In the genomic region with DNA sequence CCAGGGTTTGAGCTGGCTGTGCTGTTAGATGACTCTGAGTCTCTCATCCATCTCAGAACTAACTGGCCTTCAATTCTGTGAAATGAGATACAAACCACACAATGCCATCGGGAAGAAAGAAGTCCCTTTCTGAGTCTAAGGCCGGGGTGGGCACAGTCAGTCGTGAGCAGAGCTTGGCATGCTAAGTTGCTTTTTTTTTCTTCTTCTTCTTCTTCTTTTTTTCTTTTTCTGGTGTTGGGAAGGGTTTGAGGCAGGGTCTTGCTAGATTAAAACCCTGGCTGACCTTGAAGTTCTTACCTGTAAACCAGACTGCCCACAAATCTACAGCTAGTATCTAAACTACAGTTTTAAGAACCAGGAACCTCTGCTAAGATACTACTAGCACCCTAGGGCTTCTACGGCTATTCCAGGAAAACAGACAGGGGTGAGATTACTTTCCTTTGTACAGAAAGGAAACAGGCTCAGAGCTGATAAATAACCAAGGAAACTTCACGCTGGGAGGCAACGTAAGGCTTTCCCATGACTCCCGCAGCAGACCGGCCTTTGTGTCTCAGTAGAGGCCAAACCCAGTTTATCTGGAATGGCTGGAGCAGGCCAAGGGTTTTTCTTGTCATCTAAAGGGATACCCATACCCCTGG, we compare ENCODE assay signal across 8 mouse cellular contexts. TPM values are rescaled to one million over a fixed set of nuclear protein-coding genes. Genes with fewer than 3 reads are reported as not detected.
DNase-seq lines count a peak whose midpoint lies in the region; ATAC-seq and TF ChIP-seq lines count a peak whose summit lies in the region.

No protein-coding gene starts in this region.

- H3K9ac ChIP-seq in heart, adult 2 months (ENCODE audit: low read depth, low read length), result peak overlapping the region; percentile 53
- H3K9ac ChIP-seq in forebrain, embryonic 14.5 days (ENCODE audit: low read length), result peak overlapping the region; percentile 46
- H3K9ac ChIP-seq in liver, embryonic 15.5 days, result peak overlapping the region; percentile 50

- ATAC-seq in forebrain, embryonic 14.5 days, result no peak
- no peak for ATAC-seq in liver, embryonic 15.5 days (ENCODE audit: insufficient read depth)

- no peaks in the 10 kb centered on the region for H3K79me3 ChIP-seq in C2C12 (ENCODE audit: low read depth)

- no peak for TF ChIP-seq CTCF in heart, adult 2 months (IDR thresholded peaks at IDR 0.05)
- no peak for TF ChIP-seq CTCF in C2C12 (IDR thresholded peaks at IDR 0.05; ENCODE audit: control insufficient read depth, insufficient read depth, insufficient read length)

- intact Hi-C loops in heart, adult 2 months (cut with DNase I), result no loop called here

- H3K79me2 ChIP-seq in heart, adult 2 months (replicated peaks; ENCODE audit: control insufficient read depth, insufficient read depth, low read length), result no peaks in the 10 kb centered on the region
- no peaks in the 10 kb centered on the region for H3K79me2 ChIP-seq in C2C12 (ENCODE audit: control insufficient read depth, insufficient read depth)

- peak overlapping the region; percentile 63 for H3K4me2 ChIP-seq in forebrain, embryonic 14.5 days (ENCODE audit: low read length)
- peak overlapping the region; percentile 79 for H3K4me2 ChIP-seq in liver, embryonic 15.5 days

- H3ac ChIP-seq in C2C12 (ENCODE audit: control insufficient read depth, insufficient read length, low read depth), result peak overlapping the region; percentile 7

- 29% methylated on average over 8 of the region's 8 CpGs for WGBS in heart, adult 2 months
- 36% methylated on average over 8 of the region's 8 CpGs for WGBS in forebrain, embryonic 14.5 days
- WGBS in liver, embryonic 15.5 days (ENCODE audit: insufficient replicate concordance), result 12% methylated on average over 8 of the region's 8 CpGs

- H3K27me3 ChIP-seq in heart, adult 2 months (ENCODE audit: control insufficient read depth, insufficient read depth, low read length), result no peaks in the 10 kb centered on the region
- no peaks in the 10 kb centered on the region for H3K27me3 ChIP-seq in C2C12 (ENCODE audit: control insufficient read depth, insufficient read depth, insufficient read length)
- no peaks in the 10 kb centered on the region for H3K27me3 ChIP-seq in forebrain, embryonic 14.5 days (replicated peaks; ENCODE audit: control insufficient read depth, insufficient read depth, low read length)
- H3K27me3 ChIP-seq in liver, embryonic 15.5 days, result peaks cover 16% of the 10 kb centered on the region

- no peaks in the 10 kb centered on the region for H3K36me3 ChIP-seq in heart, adult 2 months (ENCODE audit: control insufficient read depth, insufficient read depth, low read length)
- peaks cover 13% of the 10 kb centered on the region for H3K36me3 ChIP-seq in C2C12 (ENCODE audit: control insufficient read depth, insufficient read depth)
- H3K36me3 ChIP-seq in forebrain, embryonic 14.5 days (ENCODE audit: control insufficient read depth, insufficient read depth, low read length), result peaks cover 17% of the 10 kb centered on the region
- peaks cover 15% of the 10 kb centered on the region for H3K36me3 ChIP-seq in liver, embryonic 15.5 days (replicated peaks)

- H3K4me1 ChIP-seq in heart, adult 2 months (ENCODE audit: control insufficient read depth, insufficient read depth, low read length), result peaks cover 4% of the 10 kb centered on the region
- 0 out of 2 replicates have a peak, but pooled peaks cover 4% of the 10 kb centered on the region for H3K4me1 ChIP-seq in forebrain, embryonic 14.5 days (ENCODE audit: control insufficient read depth, insufficient read depth, low read length)
- H3K4me1 ChIP-seq in liver, embryonic 15.5 days (replicated peaks), result peaks cover 38% of the 10 kb centered on the region

- H3K9me3 ChIP-seq in forebrain, embryonic 14.5 days (replicated peaks; ENCODE audit: control insufficient read depth, low read length), result no peaks in the 10 kb centered on the region
- no peaks in the 10 kb centered on the region for H3K9me3 ChIP-seq in liver, embryonic 15.5 days (replicated peaks)

- TF ChIP-seq EP300 in heart, adult 2 months (IDR thresholded peaks at IDR 0.05; ENCODE audit: insufficient read depth, low read depth, low read length), result no peak

- H3K4me3 ChIP-seq in heart, adult 2 months, result peak overlapping the region; percentile 45
- H3K4me3 ChIP-seq in C2C12 (ENCODE audit: insufficient read depth, poor library complexity, severe bottlenecking), result no peak overlapping the region
- H3K4me3 ChIP-seq in forebrain, embryonic 14.5 days (ENCODE audit: low read depth, low read length), result peak overlapping the region; percentile 30
- peak overlapping the region; percentile 49 for H3K4me3 ChIP-seq in liver, embryonic 15.5 days (replicated peaks)

- DNase-seq in heart, adult 2 months, result no peak
- DNase-seq in heart, postnatal 4 days, result no peak
- no peak for DNase-seq in forebrain, embryonic 14.5 days (ENCODE audit: low spot score)
- no peak for DNase-seq in adrenal gland, postnatal 25 days
- no peak for DNase-seq in adrenal gland, postnatal 4 days (ENCODE audit: low spot score in 2 of 2)
- no peak for DNase-seq in thymus, postnatal 4 days

- TF ChIP-seq POLR2A in heart, adult 2 months (IDR thresholded peaks at IDR 0.05; ENCODE audit: insufficient read depth, low read depth, low read length), result no peak

- peak overlapping the region; percentile 68 for H3K27ac ChIP-seq in heart, adult 2 months
- H3K27ac ChIP-seq in forebrain, embryonic 14.5 days (ENCODE audit: low read depth, low read length), result no peak overlapping the region
- peak overlapping the region; percentile 84 for H3K27ac ChIP-seq in liver, embryonic 15.5 days (replicated peaks)

TF ChIP-seq in C2C12, 6 proteins besides CTCF, POLR2A, EP300 and RAD21:
- TF ChIP-seq MYOG (IDR thresholded peaks at IDR 0.05; ENCODE audit: control insufficient read depth, extremely low read depth, insufficient read length) (no peak), MAX (IDR thresholded peaks at IDR 0.05) (no peak), MYOD1 (IDR thresholded peaks at IDR 0.05; ENCODE audit: control insufficient read depth, insufficient read length, low read depth) (no peak), FOSL1 (IDR thresholded peaks at IDR 0.05; ENCODE audit: insufficient read depth, low read length, poor library complexity, severe bottlenecking) (no peak), USF1 (IDR thresholded peaks at IDR 0.05; ENCODE audit: low read depth) (no peak), CEBPB (IDR thresholded peaks at IDR 0.05; ENCODE audit: low read depth) (no peak)

RNA-seq across cellular contexts. Expression of a gene that starts 8.2 kb away (rescaled TPM):
- 10 to 100 TPM; 14.5 to 14.7 TPM for total RNA-seq in heart, adult 2 months (2021)
- 14.6 and 16.4 TPM in 2 replicates for polyA plus RNA-seq in heart, adult 2 months (2012; rRNA removed)
- total RNA-seq in heart, postnatal 4 days (2021), result 10 to 100 TPM; 52.9 to 54.3 TPM
- polyA plus RNA-seq in C2C12 (2012; fragmentation: generic; extraction: Trizol), result 150 TPM
- 53.9 and 59.5 TPM in 2 replicates for polyA plus RNA-seq in forebrain, embryonic 14.5 days (2014; fragmentation: Nextera tagmentation; extraction: Ambion mirVana)
- 168 and 190 TPM in 2 replicates for polyA plus RNA-seq in liver, embryonic 15.5 days (2015; fragmentation: Nextera tagmentation; extraction: Ambion mirVana)
- total RNA-seq in adrenal gland, postnatal 25 days (2021), result 31.8 and 49.7 TPM in 2 replicates
- 10 to 100 TPM; 70.2 to 88.6 TPM for total RNA-seq in adrenal gland, postnatal 4 days (2021)

RNA-seq across cellular contexts. Expression of a gene that starts 23.5 kb away (rescaled TPM):
- 100 to 1,000 TPM; 105 to 128 TPM for total RNA-seq in heart, adult 2 months (2021)
- 67.5 and 82.1 TPM in 2 replicates for polyA plus RNA-seq in heart, adult 2 months (2012; rRNA removed)
- 100 to 1,000 TPM; 466 to 502 TPM for total RNA-seq in heart, postnatal 4 days (2021)
- 633 TPM for polyA plus RNA-seq in C2C12 (2012; fragmentation: generic; extraction: Trizol)
- polyA plus RNA-seq in forebrain, embryonic 14.5 days (2014; fragmentation: Nextera tagmentation; extraction: Ambion mirVana), result 2,620 and 3,081 TPM in 2 replicates
- 540 and 595 TPM in 2 replicates for polyA plus RNA-seq in liver, embryonic 15.5 days (2015; fragmentation: Nextera tagmentation; extraction: Ambion mirVana)
- total RNA-seq in adrenal gland, postnatal 25 days (2021), result 265 and 377 TPM in 2 replicates
- total RNA-seq in adrenal gland, postnatal 4 days (2021), result 100 to 1,000 TPM; 751 to 846 TPM

RNA-seq across cellular contexts. Expression of a gene that starts 25.8 kb away (rescaled TPM):
- total RNA-seq in heart, adult 2 months (2021), result 1 to 10 TPM; 7.1 to 7.9 TPM
- 16.5 and 20.4 TPM in 2 replicates for polyA plus RNA-seq in heart, adult 2 months (2012; rRNA removed)
- total RNA-seq in heart, postnatal 4 days (2021), result 10 to 100 TPM; 22.3 to 25.0 TPM
- polyA plus RNA-seq in C2C12 (2012; fragmentation: generic; extraction: Trizol), result 14.5 TPM
- 23.4 and 24.9 TPM in 2 replicates for polyA plus RNA-seq in forebrain, embryonic 14.5 days (2014; fragmentation: Nextera tagmentation; extraction: Ambion mirVana)
- polyA plus RNA-seq in liver, embryonic 15.5 days (2015; fragmentation: Nextera tagmentation; extraction: Ambion mirVana), result 10.1 and 11.6 TPM in 2 replicates
- 25.8 and 27.4 TPM in 2 replicates for total RNA-seq in adrenal gland, postnatal 25 days (2021)
- 10 to 100 TPM; 41.3 to 45.5 TPM for total RNA-seq in adrenal gland, postnatal 4 days (2021)

RNA-seq across cellular contexts. Expression of a gene that starts 29.8 kb away (rescaled TPM):
- 1 to 10 TPM; 2.6 to 2.9 TPM for total RNA-seq in heart, adult 2 months (2021)
- 1.9 and 3.1 TPM in 2 replicates for polyA plus RNA-seq in heart, adult 2 months (2012; rRNA removed)
- total RNA-seq in heart, postnatal 4 days (2021), result 1 to 10 TPM; 5.0 to 5.4 TPM
- polyA plus RNA-seq in C2C12 (2012; fragmentation: generic; extraction: Trizol), result 0.49 TPM
- polyA plus RNA-seq in forebrain, embryonic 14.5 days (2014; fragmentation: Nextera tagmentation; extraction: Ambion mirVana), result 0.48 and 0.62 TPM in 2 replicates
- 0.18 and 0.31 TPM in 2 replicates for polyA plus RNA-seq in liver, embryonic 15.5 days (2015; fragmentation: Nextera tagmentation; extraction: Ambion mirVana)
- total RNA-seq in adrenal gland, postnatal 25 days (2021), result 2.0 and 4.1 TPM in 2 replicates
- total RNA-seq in adrenal gland, postnatal 4 days (2021), result 1 to 10 TPM; 5.0 to 8.7 TPM
